In genomic region chr2:64690996-64691395, GRCm38 (mm10) we compare ENCODE assay signal across 11 mouse cellular contexts.
"Had no signal": no experiment of that assay in that cellular context is flagged by ENCODE, and none has a peak within 500 bp of the region (broad histone marks: within the 10 kb centered on the region; RNA-seq: fewer than 3 reads in every experiment).

No protein-coding gene starts in this region.

- H3K36me3 ChIP-seq: limb, embryonic 13.5 days; midbrain, embryonic 12.5 days; stomach, embryonic 15.5 days had no signal

- H3K4me1 ChIP-seq: limb, embryonic 13.5 days; midbrain, embryonic 12.5 days; stomach, embryonic 15.5 days had no signal

- H3K27ac ChIP-seq: kidney, postnatal 0 days; limb, embryonic 13.5 days; liver, embryonic 14.5 days; midbrain, embryonic 12.5 days; stomach, embryonic 15.5 days had no signal

- DNase-seq: kidney, adult 9 months; kidney, postnatal 36 days; lung, adult 18-20 months; right cerebral cortex, postnatal 14 days; thymus, adult 2 months; thymus, postnatal 25 days had no signal

- H3K4me3 ChIP-seq: limb, embryonic 13.5 days; midbrain, embryonic 12.5 days; stomach, embryonic 15.5 days had no signal

- H3K4me2 ChIP-seq: limb, embryonic 13.5 days; midbrain, embryonic 12.5 days; stomach, embryonic 15.5 days had no signal

- H3K27me3 ChIP-seq: limb, embryonic 13.5 days; midbrain, embryonic 12.5 days; stomach, embryonic 15.5 days had no signal

- H3K9me3 ChIP-seq: limb, embryonic 13.5 days; midbrain, embryonic 12.5 days; stomach, embryonic 15.5 days had no signal

- H3K9ac ChIP-seq: limb, embryonic 13.5 days; liver, embryonic 14.5 days; midbrain, embryonic 12.5 days; stomach, embryonic 15.5 days had no signal
